Mouse (Mus musculus) liver, postnatal 0 days (tissue): ENCODE results near the gene Olfr750. TPM values are rescaled to one million over a fixed set of nuclear protein-coding genes. Genes with fewer than 3 reads are reported as not detected.

ENCODE experiments used
- ATAC-seq: fragments of 200-750 bp; cut with Nextera tagmentation; 2 replicates; pipeline ENCODE4 v1.8.0; 2017; ENCODE audit warnings: mild to moderate bottlenecking, moderate library complexity
- DNase-seq: peaks from one replicate; pipeline ENCODE4 v3.0.0-alpha.2; 2016
- H3K27ac ChIP-seq: fragments of 300-500 bp; sonication (generic); 2 replicates; pipeline ENCODE4 v1.5.1; 2014; ENCODE audit warnings: antibody characterized with exemption, moderate library complexity, mild to moderate bottlenecking, low read depth
- H3K27me3 ChIP-seq: fragments of 300-500 bp; sonication (generic); 2 replicates; pipeline ENCODE4 v1.6.1; 2014; ENCODE audit warnings: low read length, control low read depth, mixed read lengths; ENCODE audit not compliant: insufficient read depth
- H3K36me3 ChIP-seq: fragments of 300-500 bp; sonication (generic); replicated peaks from 2 replicates; pipeline ENCODE4 v1.6.1; 2014; ENCODE audit warnings: mild to moderate bottlenecking, control low read depth, low read length, moderate library complexity, mixed read lengths; ENCODE audit not compliant: insufficient read depth
- H3K4me1 ChIP-seq: fragments of 300-500 bp; sonication (generic); 2 replicates; pipeline ENCODE4 v1.6.1; 2014; ENCODE audit warnings: antibody characterized with exemption, mild to moderate bottlenecking, control low read depth; ENCODE audit not compliant: insufficient read depth
- H3K4me2 ChIP-seq: fragments of 300-500 bp; sonication (generic); 2 replicates; pipeline ENCODE4 v1.6.1; 2014; ENCODE audit warnings: low read depth, mild to moderate bottlenecking, low read length, moderate library complexity, mixed read lengths
- H3K4me3 ChIP-seq: fragments of 300-500 bp; sonication (generic); 2 replicates; pipeline ENCODE4 v1.5.1; 2014; ENCODE audit warnings: low read depth, low read length
- H3K9ac ChIP-seq: fragments of 300-500 bp; sonication (generic); replicated peaks from 2 replicates; pipeline ENCODE4 v1.6.1; 2014; ENCODE audit warnings: mild to moderate bottlenecking, moderate library complexity
- H3K9me3 ChIP-seq: fragments of 300-500 bp; sonication (generic); 2 replicates; pipeline ENCODE4 v1.6.1; 2016; ENCODE audit warnings: mild to moderate bottlenecking, control low read depth, low read length, mixed read lengths
- CTCF ChIP-seq: sonication (generic); IDR thresholded peaks from 2 replicates; pipeline ENCODE4 v1.5.1; 2016; ENCODE audit warnings: antibody characterized with exemption, low read depth
- EP300 ChIP-seq: IDR thresholded peaks from 2 replicates; pipeline ENCODE4 v1.6.1; 2016; ENCODE audit warnings: antibody characterized with exemption, low read depth, mild to moderate bottlenecking
- WGBS: fragments of 180-500 bp; shearing (Covaris S2); extraction: QIAGEN DNeasy Blood & Tissue Kit; methylation state at CpG from one replicate; pipeline ENCODE4 v1.1.7; 2014; ENCODE audit not compliant: insufficient replicate concordance; 5-methylcytosine and 5-hydroxymethylcytosine counted together
- polyA plus RNA-seq: library from polyadenylated mRNA; unstranded; fragments of >200 nt; fragmentation: Nextera tagmentation; extraction: Ambion mirVana; gene quantifications from 2 replicates; pipeline ENCODE4 v1.2.1, GENCODE M21; 2015

Olfr750 gene
- polyA plus RNA-seq, 1 experiment from 2014 or later, result not detected

GRCm38 (mm10) chr14:51060761-51061160 is 13.5 kb downstream of the Olfr750 start:
- 86% methylated on average over 5 of the region's 5 CpGs for WGBS
- peaks cover 12% of the 10 kb centered on the region for H3K4me1 ChIP-seq
- H3K4me3 ChIP-seq, result no peak overlapping the region
- no peaks in the 10 kb centered on the region for H3K27me3 ChIP-seq
- no peaks in the 10 kb centered on the region for H3K36me3 ChIP-seq
- no peaks in the 10 kb centered on the region for H3K9me3 ChIP-seq
- H3K9ac ChIP-seq, result no peak overlapping the region
- no peak for TF ChIP-seq CTCF
- no peak for TF ChIP-seq EP300
- H3K4me2 ChIP-seq, result no peak overlapping the region
- H3K27ac ChIP-seq, result no peak overlapping the region
- no peak for ATAC-seq
- no peak for DNase-seq

- WGBS, result 14% methylated on average over 9 of the region's 9 CpGs
- Histone ChIP-seq H3K4me3 (no peak within 1 kb of the TSS; the same call in 1 of the 2 replicates), H3K4me2 (peak within 1 kb of the TSS; percentile 43), H3K27ac (0 out of 2 replicates have a peak within 1 kb of the TSS, but pooled peaks have one; percentile 19), H3K4me1 (peaks cover 10% of the 10 kb centered on the region), H3K9me3 (no peaks in the 10 kb centered on the region), H3K9ac (no peak within 1 kb of the TSS), H3K27me3 (no peaks in the 10 kb centered on the region), H3K36me3 (no peaks in the 10 kb centered on the region)
- DNase-seq (no peak), ATAC-seq (peak; percentile 66)
- no peak for TF ChIP-seq CTCF
- TF ChIP-seq EP300, result peak; percentile 35; the same call in 1 of the 2 replicates
These were observed 16.8 kb downstream of the Olfr750 start, which contains the start of gene Rnase12 for GRCm38 (mm10) chr14:51057401-51057831. Gene Rnase12, minus strand, starts transcription at chr14:51057661.

GRCm38 (mm10) chr14:51054243-51055237 is 19.7 kb downstream of the Olfr750 start:
- no peak for TF ChIP-seq CTCF
- TF ChIP-seq EP300, result no peak
- no peak overlapping the region for H3K9ac ChIP-seq
- no peak overlapping the region for H3K4me2 ChIP-seq
- DNase-seq (no peak), ATAC-seq (no peak)
- no peak overlapping the region for H3K27ac ChIP-seq
- no peaks in the 10 kb centered on the region for H3K9me3 ChIP-seq
- H3K36me3 ChIP-seq, result no peaks in the 10 kb centered on the region
- WGBS, result 55% methylated on average over 13 of the region's 13 CpGs
- no peak overlapping the region for H3K4me3 ChIP-seq
- no peaks in the 10 kb centered on the region for H3K27me3 ChIP-seq
- H3K4me1 ChIP-seq, result peaks cover 8% of the 10 kb centered on the region

- TF ChIP-seq EP300, result no peak
- no peak for TF ChIP-seq CTCF
- H3K4me1 ChIP-seq, result peaks cover 8% of the 10 kb centered on the region
- no peaks in the 10 kb centered on the region for H3K9me3 ChIP-seq
- no peaks in the 10 kb centered on the region for H3K27me3 ChIP-seq
- H3K4me2 ChIP-seq, result no peak overlapping the region
- H3K36me3 ChIP-seq, result no peaks in the 10 kb centered on the region
- no peak overlapping the region for H3K4me3 ChIP-seq
- no peak for ATAC-seq
- H3K27ac ChIP-seq, result no peak overlapping the region
- no peak overlapping the region for H3K9ac ChIP-seq
- no peak for DNase-seq
- WGBS, result 68% methylated on average over 5 of the region's 5 CpGs
These were observed 21.1 kb downstream of the Olfr750 start for GRCm38 (mm10) chr14:51053176-51053575.

GRCm38 (mm10) chr14:51051941-51052340 is 22.3 kb downstream of the Olfr750 start:
- no peak for DNase-seq
- H3K4me3 ChIP-seq, result no peak overlapping the region
- H3K27me3 ChIP-seq, result no peaks in the 10 kb centered on the region
- H3K36me3 ChIP-seq, result no peaks in the 10 kb centered on the region
- 61% methylated on average over 5 of the region's 5 CpGs for WGBS
- no peak overlapping the region for H3K9ac ChIP-seq
- no peak overlapping the region for H3K4me2 ChIP-seq
- H3K27ac ChIP-seq, result no peak overlapping the region
- H3K4me1 ChIP-seq, result peaks cover 2% of the 10 kb centered on the region
- ATAC-seq, result no peak
- TF ChIP-seq CTCF, result no peak
- H3K9me3 ChIP-seq, result no peaks in the 10 kb centered on the region

GRCm38 (mm10) chr14:51050063-51050462 is 24.2 kb downstream of the Olfr750 start, which contains the start of gene Rnase11:
Gene Rnase11, minus strand, starts transcription at chr14:51050163.
- Histone ChIP-seq H3K4me1 (peaks cover 2% of the 10 kb centered on the region), H3K4me2 (no peak within 1 kb of the TSS), H3K36me3 (no peaks in the 10 kb centered on the region), H3K4me3 (no peak within 1 kb of the TSS), H3K9ac (no peak within 1 kb of the TSS), H3K27me3 (no peaks in the 10 kb centered on the region), H3K9me3 (no peaks in the 10 kb centered on the region), H3K27ac (no peak within 1 kb of the TSS)
- 66% methylated on average over 2 of the region's 2 CpGs for WGBS
- ATAC-seq (no peak), DNase-seq (no peak)
- TF ChIP-seq EP300, result no peak
- no peak for TF ChIP-seq CTCF
